Mouse (Mus musculus) adrenal gland (tissue): ENCODE results near the gene Actb.

Source experiments
- intact Hi-C: fragments of 180-260 bp; cut with DNase I; formaldehyde crosslinking; loops from one replicate; pipeline ENCODE4 v1.15.1; 2025

Gene Actb

GRCm38 (mm10) chr5:142924336-142924959 lies 17.9 kb upstream of the Actb start:
- intact Hi-C loops: no loop called here

- intact Hi-C loops: no loop called here
Observed at GRCm38 (mm10) chr5:142923781-142924180, 17.2 kb upstream of the Actb start.

GRCm38 (mm10) chr5:142922251-142922650 lies 15.7 kb upstream of the Actb start:
- intact Hi-C loops: no loop called here

DNA sequence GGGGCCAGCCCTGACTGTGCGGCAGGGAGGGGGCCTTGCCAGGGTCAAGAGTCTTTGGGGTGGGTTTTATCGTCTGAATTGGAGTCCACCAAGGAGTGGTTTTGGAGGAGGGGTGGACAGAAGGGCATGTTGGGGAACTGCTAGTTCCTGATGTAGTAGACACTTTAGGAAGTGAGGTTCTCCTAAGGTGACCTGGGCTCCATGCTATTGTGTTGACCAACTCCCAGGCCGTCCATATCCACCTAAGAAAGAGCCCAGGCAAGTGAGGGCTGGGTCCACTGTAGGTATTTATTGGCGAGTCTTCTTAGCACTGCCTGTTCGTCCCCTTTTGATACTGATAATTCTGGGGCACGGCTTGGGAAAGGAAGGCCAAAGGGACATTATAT lies 14.5 kb upstream of the Actb start:
- intact Hi-C loops: no loop called here

DNA sequence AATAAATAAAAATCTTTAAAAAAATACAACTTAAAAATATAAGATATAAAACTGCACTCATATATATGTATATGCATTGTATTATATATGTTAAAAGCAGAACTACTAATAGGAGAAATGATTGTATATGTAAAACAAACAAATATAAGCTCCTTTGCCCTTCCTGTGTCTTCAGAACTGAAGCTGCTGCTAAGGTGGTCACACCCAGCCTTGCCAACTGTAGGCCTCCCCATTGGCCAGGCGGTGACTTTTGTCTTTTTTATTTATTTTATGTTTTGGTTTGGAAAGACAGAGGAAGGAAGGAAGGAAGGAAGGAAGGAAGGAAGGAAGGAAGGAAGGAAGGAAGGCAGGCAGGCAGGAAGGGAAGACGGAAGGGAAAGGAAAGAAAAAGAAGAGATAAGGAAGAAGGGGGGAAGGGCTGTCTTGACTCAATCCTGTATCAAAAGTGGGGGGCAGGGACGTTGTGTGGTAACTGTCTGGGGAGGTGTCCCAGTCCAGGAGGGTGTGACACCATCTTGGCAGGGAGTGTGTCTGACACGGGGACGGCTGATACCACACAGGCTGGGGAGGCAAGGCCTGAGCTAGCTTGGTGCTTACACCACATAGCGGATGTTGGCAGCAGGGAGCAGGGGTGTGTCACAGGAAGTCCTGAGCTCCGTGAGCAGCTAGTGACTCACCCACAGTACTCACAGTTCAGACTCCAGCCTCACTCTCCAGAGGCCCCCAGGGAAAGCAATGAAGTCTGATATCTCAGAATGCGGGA lies 13.9 kb upstream of the Actb start:
- intact Hi-C loops: no loop called here

GRCm38 (mm10) chr5:142917402-142917801 lies 10.8 kb upstream of the Actb start:
- intact Hi-C loops: no loop called here

GRCm38 (mm10) chr5:142916593-142916992 lies 10.0 kb upstream of the Actb start:
- intact Hi-C loops: no loop called here

DNA sequence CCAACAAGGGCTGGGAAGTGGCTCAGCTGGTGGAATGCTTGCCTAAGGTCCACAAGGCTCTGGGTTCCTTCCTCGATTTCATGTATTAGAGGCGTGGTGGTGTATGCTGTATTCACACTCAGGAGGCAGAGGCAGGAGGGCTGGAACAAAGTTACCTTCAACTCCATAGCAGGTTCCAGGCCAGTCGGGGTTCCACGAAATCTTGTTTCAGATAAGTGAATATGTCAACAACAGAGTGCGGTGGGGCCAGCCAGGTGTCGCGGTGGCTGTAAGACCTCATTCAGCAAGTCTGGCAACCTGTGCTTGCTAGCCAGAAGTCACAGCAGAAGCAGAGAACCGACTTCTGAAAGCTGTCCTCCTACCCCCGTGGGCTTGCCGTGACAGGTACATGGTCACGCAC lies 8.7 kb upstream of the Actb start:
- intact Hi-C loops: no loop called here

DNA sequence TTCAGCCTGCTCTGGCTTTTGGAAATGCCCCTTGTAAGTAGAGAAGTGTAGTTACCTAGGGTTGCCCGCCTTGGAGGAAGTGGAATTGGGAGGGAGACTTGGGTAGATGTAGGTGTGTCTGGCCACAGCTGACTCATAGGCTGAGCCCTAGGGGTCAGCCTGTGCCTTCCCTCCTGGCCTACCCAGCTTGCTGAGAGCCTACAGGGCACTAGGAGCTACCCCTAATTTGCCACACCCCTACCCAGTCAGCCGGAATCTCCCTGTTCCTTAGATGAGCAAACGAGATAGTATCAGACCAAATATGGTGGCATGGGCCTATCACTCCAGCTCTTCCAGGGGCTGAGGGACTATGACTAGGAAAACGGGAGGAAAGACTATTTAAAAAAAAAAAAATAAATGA lies 6.2 kb upstream of the Actb start:
- intact Hi-C loops: no loop called here

- intact Hi-C loops: no loop called here
Observed at GRCm38 (mm10) chr5:142912320-142912719, 5.8 kb upstream of the Actb start.

DNA sequence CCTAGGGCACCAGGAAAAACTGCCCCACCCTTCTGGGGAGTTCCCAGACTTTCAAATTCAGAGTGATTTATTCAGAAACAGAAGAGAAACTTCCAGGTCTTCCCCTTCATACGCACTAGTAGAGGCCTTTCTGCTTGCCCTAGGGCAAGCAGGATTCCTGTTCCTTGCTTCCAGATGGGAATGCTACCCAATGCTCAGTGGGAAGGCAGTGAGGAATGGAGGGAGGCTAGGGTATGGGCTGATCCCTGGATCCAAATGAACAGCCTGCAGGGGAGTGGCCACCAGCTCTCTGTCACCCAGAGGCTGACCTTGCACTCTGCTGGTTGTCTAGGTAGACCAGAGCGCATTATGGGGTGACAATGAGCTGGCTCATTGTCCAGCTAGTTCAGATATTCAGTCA lies 5.1 kb upstream of the Actb start:
- intact Hi-C loops: no loop called here

- intact Hi-C loops: no loop called here
Observed at GRCm38 (mm10) chr5:142909576-142910278, 3.2 kb upstream of the Actb start.

GRCm38 (mm10) chr5:142908941-142909575 lies 2.5 kb upstream of the Actb start:
- intact Hi-C loops: no loop called here

DNA sequence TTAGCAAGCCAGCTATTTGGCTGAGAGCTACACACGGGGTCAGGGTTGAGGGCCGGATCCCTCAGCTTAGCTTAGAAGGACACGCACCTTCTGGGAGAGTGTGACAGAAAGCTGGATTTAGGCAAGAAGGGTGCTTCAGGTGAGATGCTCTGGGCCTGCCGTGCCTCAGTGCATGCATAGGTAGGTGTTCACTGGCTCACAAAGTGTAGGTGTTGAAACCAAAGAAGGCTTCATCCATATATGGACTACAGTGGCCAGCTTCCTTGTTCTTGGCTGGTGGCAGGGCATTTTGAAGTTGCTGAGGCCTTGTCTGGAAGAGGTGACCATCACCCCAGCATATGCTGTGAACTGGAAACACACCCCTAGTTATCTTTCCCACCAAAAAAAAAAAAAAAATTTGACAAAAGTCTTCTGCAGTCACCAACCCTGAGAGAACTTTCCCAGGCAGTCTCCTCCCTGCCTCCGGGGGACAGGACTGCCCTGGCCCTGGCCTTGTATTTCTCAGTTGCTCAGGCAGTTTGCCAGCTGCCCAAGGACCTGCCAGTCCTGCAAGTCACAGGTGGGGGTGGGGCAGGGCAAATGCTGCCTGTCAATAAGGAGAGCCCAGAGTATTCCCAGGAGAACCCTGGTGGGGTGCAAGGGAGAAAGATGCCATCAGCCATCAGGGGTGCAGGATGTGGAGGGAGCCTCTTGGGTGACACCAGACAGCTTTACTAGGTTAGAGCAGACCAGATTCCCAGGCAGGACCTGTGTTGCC lies 1.4 kb upstream of the Actb start:
- intact Hi-C loops: no loop called here

GRCm38 (mm10) chr5:142907048-142907802 lies 671 bp upstream of the Actb start:
- intact Hi-C loops: no loop called here

GRCm38 (mm10) chr5:142905725-142906531 lies 626 bp downstream of the Actb start:
- intact Hi-C loops: no loop called here

DNA sequence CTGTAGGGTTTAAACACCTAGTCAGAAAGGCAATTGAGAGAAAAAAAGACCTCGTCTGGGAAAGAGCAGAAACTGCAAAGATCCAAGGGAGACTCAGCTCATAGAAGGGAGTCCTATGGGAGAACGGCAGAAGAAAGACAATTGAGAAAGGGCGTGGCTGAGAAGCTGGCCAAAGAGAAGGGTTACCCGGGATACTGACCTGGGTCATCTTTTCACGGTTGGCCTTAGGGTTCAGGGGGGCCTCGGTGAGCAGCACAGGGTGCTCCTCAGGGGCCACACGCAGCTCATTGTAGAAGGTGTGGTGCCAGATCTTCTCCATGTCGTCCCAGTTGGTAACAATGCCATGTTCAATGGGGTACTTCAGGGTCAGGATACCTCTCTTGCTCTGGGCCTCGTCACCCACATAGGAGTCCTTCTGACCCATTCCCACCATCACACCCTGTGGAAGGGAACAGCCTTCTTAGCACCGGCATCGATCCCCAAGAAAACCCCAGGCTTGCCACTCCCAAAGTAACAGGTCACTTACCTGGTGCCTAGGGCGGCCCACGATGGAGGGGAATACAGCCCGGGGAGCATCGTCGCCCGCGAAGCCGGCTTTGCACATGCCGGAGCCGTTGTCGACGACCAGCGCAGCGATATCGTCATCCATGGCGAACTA lies 1.4 kb downstream of the Actb start:
- intact Hi-C loops: no loop called here

DNA sequence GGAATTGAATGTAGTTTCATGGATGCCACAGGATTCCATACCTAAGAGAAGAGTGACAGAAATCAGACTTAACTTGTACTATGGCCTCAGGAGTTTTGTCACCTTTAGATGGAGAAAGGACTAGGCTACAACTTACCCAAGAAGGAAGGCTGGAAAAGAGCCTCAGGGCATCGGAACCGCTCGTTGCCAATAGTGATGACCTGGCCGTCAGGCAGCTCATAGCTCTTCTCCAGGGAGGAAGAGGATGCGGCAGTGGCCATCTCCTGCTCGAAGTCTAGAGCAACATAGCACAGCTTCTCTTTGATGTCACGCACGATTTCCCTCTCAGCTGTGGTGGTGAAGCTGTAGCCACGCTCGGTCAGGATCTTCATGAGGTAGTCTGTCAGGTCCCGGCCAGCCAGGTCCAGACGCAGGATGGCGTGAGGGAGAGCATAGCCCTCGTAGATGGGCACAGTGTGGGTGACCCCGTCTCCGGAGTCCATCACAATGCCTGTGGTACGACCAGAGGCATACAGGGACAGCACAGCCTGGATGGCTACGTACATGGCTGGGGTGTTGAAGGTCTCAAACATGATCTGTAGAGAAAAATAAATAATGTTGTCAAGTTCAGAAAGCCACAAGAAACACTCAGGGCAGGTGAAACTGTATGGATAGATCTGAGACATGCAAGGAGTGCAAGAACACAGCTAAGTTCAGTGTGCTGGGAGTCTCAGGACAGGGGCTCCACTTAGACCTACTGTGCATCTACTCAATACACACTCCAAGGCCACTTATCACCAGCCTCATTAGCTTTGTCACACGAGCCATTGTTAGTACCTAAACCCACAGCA lies 2.1 kb downstream of the Actb start:
- intact Hi-C loops: no loop called here
